Mouse (Mus musculus): ENCODE data around the gene Adm2.
A peak's percentile ranks its signal among the peaks of the same experiment; 100 is the strongest.

The Adm2 gene

DNA sequence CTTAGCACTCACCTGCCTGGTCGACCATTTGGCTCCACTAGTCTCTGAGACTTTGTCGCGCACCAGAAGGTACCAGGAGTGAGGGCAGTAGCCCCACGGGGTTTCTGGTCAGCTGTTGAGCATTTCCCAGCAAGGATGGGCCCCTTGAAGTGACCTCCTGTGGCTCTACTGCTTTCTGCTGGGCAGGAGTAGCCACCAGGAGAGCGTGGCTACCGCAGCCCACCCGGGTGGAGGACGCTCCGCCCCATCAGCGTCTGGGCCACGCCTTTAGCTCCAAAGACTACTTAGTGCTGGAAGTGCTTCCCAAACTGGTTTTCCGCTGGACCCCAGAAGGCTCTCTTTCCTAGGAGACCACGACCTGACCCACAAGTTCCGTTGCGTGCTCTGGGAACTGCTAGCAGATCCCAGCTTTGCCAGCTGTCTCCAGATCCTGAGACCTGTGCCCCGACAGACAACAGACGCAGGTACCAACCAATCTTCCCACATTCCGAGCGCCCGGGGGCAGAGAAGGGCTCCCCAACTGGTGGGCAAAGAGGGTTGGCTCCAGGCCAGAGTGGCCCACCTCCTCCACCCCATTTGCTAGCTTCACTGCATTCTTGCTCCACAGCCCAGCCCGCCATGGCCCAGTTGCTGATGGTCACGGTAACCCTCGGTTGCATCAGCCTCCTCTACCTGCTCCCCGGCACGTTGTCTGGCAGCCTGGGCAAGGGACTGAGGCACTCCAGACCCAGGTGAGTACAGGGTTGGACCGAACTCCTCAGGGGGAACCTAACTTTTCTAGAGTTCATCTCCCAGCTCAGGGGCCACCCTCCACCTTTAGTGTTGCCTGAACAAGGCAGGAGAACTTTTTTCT, at the start of gene Adm2:
TSS of gene Adm2 (plus strand) at position 51 of the 853 bp plus-strand sequence.
- no peak for DNase-seq

DNA sequence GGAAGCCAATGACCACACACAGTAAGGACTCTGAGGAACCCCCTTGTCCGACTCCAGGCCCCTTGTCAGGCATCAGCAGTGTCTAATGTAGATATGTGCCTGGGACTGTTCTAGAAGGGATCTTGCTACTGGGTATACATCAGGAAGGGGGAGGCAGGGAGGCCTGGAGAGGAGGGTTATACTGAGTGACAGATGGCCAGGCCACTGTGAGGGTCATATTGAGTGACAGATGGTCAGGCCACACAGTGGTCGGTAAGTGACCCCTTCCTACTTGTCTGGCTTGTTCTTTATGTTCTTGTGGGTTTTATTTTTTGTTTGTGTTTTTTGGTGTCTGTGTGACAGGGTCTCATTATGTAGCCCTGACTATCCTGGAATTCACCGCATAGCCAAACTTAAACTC, 47.0 kb upstream of the Adm2 start:
- no peak for DNase-seq

DNA sequence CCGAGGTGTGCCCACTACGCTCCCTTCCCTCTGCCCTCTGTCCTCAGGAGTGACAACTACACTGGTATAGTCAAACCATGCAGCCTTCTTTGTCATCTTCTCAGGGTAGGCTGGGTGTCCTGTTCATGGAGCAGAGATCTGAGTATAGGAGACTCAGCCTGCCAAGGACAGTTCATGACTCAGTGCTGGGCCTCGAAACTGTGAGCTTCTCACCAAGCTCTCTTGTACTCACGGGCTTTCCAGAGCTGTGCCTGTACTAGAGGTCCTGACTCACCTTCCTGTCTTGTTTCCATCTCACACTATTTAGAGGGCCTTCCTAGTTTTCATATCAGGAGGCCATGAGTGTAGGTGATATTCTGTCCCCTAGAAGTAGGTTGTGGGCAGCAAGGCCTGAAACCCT, 45.2 kb upstream of the Adm2 start:
- DNase-seq = no peak

DNA sequence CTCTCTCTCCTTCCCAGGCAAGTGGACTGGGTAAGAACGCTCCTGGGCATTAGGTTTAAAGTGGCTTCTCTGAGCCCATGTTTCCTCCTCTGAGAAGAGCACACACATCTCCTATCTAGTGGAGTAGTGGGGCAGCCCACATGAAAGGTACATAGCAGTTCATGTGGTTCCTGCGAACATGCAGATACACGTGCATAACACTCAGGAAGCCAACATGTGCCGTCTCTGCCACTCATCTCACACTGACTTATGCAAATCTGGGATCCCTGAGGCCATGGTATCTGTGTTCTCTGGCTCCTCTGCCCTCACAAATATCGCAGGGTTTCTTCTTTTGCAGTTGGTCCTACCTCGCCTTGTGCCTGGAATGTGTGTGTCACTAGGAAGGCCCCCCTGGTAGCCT, 40.0 kb upstream of the Adm2 start:
- no peak for DNase-seq

DNA sequence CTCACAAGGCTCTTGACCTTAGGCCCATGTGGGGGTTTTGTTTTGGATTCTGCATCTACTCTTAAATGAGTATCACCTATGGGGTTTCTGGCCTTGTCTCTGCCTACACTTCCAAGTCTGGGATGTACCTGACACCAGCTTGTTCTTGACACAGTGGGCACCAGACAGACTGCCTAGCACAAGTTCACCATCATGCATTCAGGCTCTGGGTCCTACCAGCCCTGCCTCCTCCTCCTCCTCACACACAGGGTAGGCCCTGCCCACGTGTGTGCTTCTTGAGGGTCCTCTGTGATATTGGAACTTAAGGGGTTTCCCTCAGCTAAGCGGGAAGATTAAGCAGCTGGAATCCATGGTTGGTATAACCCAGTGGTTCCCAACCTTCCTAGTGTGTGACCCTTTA, 38.4 kb upstream of the Adm2 start:
- DNase-seq = no peak

DNA sequence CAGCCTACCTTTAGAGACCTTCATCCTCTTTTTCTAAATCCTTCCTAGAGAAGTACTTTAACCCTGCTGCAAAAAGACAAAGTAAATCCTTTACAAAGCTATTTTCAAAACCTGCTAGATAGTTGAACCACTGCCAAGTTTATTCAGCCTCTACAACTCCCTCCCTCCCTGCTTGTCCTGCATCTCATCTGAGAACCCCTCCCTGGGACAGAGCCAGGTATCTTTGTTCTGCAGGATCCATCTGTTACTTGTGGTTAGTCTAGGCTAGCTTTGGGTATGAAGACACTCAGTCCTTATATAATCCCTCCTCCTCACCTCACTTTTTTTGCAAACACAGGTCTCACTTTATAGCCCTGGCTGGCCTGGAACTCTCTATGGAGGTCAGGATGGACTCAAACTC, 37.5 kb upstream of the Adm2 start:
- no peak for DNase-seq

DNA sequence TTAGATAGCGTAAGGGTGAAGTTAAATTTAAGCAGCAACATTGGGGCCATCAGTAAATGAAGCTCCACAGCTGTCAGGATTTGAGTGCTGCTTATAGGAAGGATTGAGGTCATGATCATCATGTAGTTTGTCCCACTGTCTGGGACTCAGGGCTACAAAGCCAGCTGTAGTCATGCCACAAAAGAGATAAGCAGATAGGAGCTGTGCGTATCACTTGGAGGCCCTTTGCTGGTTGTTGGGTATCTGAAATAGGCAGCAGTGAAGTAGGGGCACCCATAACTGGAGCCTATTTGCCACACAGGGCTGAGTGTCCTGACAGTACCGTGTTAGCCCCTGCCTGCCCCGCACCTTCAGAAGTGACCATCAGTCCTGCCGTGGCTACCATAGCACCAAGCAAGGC, 37.0 kb upstream of the Adm2 start:
- DNase-seq = no peak

DNA sequence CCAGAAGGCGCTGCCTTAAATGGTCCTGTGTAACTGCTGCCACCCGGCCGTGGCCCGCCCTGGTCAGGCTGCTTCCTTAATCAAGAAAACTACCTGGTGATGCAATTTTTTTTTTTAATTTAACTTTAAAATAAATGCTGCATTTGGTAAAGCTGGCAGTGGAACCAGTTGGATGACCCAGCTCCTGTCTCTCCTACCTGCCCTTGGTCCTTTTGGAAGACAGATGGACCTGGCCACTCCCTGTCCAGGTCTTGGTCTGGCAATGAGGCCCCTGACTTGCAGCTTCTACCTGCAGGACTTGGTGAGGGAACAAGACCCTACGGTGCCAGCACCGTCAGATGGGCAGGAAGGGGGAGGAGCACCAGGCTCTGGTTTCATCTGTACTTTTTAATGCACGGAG, 36.4 kb upstream of the Adm2 start:
- no peak for DNase-seq

DNA sequence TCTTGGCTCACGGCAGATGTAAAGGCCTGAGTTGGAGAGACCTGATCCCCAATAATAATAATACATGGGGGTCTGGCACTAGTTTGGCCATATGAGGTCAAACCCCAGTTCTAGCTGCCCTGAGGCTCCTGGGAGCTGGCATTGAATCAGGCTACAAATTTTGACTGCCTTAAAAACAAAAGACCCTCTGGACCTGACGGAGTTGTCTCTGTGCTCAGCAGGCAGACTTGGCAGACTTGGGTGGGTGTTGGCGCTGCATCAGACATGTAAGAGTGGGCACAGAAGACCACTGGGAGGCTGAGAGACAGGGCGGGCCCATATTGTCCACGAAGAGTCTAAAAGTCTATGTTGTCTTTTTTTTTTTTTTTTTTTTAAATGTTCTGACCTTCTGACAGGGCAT, 35.9 kb upstream of the Adm2 start:
- DNase-seq = no peak

DNA sequence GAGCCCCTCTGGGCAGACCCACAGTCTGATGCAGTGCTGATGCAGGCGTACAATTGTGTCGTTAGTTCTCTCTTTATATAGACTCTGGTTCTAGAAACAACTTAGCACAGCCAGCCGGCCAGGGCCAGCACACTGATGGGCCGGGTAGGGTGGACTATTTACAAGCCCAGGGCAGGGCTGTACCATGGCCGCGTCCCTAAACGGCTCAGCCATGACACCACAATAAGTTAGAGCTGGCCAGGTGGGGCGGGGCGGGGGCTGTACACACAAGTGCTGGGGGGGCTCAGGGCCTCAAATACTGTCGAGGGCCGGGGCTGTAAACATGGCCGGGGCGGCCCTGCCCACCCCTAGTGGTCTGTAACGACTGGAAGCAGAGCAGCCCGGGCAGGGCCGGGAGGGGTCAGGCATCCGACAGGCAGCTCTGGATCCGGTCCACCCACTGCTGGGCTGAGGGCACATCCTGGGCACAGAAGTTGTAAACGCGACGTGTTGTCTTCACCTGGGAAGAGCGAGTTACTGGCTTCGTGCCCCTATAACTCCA, 34.2 kb upstream of the Adm2 start:
- DNase-seq = no peak

DNA sequence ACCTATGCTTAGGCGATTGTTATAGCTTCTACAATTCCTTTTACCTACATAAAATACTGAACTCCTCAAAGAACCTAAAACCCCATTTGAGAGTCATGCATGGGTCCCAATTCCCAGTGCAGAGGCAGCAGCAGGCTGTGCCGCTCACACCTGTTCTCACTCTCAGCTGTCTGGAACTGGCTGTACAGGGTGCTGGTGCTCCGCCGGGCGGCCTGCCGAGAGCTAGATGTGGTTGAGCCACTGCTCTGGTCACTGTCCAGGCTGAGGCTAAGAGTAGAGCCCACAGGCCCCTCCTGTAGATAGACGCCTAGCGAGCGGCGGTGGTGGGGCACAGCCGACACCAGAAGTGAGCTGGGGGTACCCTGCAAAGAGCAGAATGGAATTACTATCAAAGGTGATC, 33.1 kb upstream of the Adm2 start:
- no peak for DNase-seq

DNA sequence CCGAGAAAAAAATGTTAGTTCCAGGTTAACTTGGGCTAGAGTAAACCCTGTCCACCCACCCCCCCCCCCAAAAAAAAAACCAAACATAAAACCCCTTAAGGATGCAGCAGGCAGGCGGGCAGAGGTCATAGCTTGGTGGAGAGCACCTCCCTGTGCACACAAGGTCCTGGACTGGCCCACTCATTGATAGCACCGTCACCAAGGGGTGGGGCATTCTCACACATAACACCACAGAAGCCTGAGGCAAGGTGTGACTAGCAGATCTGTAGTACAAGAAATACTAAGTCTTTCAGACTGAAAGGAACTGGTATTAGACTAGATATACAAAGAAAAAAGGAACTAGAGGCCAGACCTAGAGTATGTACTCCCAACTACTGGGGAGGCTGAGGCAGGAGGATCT, 31.0 kb upstream of the Adm2 start:
- no peak for DNase-seq

DNA sequence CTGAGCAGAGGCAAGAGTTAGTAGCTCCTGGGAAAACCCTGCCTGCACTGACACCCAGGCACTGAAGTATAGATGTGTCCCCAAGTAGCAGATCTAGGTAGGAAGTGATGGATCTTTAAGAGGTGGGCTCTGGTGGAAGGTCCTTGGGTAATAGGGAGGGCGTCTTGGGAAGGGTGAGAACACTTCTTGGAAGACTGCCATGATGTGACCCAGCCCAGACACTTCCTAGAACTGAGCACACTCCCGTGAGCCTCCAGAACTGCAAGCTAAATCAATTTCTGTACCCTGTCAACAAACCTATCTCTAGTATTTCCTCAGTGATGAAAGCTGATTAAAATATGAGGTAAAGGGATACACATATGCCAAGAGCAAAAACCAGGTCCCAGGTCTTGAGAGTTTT, 29.7 kb upstream of the Adm2 start:
- no peak for DNase-seq

DNA sequence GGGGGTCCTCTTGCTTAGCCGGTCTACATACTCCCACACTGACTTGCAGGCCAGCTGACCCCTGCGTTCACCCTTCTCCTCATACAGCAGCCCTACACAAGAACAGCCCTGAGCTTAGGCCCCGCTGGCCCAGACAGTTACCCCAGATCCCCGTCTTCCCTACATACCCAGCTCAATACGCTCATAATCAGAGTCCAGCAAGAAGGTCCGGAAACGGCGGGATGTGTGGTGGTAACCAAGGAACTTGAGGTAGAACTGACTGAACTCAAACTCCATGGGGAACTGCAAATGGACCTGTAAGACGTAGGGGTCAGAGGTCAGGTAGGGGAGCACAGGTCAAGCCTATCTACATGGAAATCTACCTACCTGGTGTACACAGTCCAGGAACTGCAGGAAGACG, 28.7 kb upstream of the Adm2 start:
- no peak for DNase-seq

DNA sequence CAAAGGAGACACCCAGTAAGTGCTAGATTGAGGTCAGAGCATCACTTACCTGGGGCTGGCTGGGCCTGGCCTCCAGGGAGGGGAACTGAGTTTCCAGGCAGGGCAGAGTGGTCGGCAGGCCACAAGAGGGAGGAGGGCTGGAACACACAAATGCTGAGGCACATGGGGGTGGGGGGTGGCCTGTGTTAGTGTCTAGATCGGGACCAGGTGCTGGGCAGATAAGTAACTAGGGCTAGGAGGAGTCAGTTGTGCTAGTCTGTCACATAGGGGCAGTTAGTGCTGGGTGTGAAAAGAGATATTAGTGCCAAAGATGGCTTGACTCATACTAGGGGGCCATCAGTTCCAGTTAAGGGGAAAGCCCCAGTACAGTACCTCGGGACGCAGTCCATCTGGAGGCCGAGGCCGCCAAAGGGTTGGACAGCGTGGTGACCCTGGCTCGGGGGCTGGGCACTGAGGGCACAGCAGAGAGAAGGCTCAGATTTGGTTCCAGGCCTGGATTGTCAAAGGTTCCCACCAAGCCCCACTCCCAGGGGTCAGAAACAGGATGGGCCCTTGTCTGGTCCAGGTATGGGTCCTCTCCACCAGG, 26.8 kb upstream of the Adm2 start:
- no peak for DNase-seq

DNA sequence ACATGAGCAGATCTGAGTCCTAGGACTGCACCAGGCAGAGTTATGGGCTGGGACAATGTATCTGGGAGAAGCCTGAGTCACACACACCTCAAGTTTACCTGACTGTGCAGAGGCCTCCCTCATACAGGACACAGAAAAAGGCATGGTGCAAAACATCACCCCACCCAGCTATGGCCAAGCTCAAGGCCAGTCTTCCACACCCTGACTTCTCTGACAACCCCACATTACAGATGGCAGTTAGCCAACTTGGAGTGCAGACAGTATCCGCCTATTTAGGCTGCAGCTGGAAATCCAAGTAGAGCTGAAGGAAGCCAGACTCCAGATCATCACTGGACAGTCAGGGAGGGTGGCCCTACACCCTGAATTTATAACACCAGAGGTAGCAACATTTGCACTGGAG, 26.1 kb upstream of the Adm2 start:
- DNase-seq = no peak

DNA sequence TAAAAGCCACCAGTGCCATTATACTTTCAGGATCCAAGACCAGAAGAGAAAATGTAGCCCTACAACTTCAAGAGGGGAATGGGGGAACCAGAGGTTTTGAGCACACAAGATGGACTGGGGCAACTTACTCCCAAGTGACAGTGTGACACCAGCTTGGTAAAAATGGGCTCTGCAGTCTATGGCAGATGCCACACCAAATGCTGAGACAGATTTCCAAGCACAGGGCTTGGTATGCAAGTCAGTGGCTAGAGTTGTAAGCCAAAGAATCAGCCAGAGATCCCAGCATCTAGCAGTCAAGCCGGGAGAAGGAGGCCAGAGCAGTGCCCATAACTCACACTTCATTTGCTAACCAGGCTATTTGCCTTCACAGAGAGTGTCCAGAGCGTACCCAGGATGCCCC, 24.8 kb upstream of the Adm2 start:
- DNase-seq = no peak

DNA sequence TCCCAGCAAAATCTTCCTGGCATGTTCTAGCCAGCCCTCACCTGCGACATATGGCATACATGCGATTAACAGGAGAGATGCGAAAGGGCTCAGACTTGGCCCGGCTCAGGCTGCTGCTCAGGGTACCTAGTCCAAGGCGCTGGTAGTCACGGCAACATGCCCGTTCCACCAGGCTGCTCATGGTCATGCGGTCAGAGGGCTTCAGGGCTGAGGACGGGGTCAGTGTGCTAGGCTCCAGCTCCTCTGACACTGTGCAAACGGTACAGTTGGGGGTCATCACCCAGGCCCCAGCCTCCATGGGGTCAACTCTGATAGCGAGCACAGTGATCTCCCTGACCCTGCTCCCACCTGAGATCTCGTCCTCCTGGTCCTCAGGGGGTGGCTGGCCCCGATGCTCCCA, 22.3 kb upstream of the Adm2 start:
- DNase-seq = no peak

DNA sequence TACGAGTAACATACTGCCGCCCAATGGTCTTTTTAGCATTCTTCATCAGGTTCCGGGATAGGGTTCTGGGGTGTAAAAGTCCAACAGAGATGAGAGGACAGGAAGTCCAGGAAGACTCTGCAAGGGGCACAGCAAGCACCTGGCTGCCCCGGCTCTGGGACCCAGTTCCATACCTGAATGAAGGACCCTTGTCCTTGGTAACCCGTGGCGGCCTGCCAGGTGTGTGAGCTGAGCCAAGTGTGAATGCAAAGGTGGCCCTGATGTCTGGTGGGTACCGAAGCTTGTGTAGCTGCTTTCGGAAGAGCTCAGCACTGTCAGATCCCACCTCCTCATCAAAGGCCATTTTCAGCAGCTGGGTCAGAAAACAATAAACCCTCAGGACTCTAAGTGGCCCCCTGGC, 21.9 kb upstream of the Adm2 start:
- no peak for DNase-seq

DNA sequence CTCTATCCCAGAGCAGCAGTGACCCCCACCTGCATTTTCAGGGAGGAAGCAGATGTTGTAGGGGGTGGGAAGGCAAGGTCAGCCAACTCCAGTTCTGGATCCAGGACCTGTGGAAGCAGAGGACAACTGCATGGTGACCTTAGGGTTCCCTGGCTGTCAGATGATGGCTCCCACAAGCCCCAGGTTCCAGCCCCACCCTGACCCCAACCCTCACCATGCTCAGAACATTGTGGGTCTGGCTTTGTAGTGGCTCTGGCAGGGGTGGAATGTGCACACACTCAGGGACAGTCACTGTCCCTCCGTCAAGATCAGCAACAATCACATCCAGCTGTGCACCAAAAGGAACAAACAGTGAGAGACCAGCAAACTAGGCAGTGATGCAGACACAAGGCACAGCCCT, 16.6 kb upstream of the Adm2 start:
- DNase-seq = no peak

DNA sequence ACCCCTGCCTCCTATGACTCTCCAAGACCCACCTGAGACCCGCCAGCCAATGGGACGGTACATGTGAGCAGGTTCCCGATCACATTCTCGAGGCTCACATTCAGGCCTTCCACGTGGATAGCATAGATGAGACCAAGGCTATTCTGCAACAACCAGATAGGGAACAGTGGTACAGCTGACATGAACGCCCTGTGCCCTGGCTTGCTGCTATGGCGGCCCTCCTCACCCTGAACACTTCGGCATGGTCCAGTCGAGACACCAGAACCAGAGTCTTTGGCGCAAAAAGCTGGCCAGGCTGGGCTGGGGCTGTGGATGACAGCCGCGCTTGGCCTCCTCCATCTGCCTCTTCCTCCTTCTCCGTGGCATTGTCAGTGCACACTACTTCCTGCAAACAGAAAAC, 15.1 kb upstream of the Adm2 start:
- no peak for DNase-seq

DNA sequence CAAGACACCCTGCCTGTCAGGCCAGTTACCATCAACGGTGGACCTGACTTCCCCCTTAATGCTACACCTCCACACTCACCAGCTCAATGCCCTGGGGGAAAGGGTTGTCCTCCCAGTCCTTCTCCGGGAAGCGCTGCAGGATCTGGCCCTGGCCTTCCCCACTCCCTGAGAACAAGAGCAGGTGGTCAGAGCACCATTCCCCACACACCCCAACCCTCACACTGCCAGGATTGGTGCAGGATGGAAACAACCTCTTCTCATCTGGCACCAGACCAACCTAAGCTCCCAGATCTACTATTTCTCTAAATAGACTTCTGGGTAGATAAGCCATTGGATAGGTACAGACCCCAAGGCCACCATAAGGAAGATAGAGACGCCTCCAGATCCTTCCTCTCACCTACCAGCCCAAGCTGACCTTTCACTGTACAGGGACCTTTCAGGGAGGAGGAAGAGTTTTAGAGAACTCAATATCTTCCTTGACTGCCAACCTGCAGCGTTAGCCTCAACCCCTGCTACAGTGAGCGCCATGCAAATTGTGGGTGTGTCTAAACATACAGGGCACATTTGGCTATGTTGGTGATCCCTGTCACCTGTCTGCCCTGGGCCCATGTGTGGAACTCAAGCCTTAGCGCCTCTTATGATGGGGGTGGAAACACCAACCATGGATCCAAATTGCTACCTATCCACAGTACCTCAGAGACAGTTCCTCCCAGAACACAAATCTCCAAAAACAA, 13.9 kb upstream of the Adm2 start:
- no peak for DNase-seq

DNA sequence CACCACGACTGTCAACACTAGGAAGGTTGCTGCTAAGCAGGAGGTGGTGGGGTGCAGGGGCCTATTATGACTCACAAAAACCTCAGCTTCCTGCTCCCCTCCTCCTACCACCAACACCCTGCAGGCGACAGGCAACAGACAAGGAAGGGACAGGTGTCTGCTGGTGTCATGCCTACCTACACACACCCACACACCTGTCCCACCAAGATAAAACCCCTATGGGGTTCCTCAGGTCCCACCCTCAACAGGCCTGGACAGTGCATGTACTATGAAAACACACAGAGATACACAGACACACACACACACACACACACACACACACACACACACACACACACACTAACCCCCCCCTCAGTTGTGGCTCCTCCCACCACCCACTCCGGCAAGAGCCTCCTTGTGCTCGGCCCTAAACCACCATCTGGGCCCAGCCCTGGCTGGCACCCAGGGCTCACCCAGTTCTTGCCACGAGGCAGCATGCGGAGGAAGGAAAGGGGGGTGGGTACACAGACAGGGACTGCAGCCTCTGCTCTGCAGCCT, 12.5 kb upstream of the Adm2 start:
- peak; percentile 73 to 87 for DNase-seq

DNA sequence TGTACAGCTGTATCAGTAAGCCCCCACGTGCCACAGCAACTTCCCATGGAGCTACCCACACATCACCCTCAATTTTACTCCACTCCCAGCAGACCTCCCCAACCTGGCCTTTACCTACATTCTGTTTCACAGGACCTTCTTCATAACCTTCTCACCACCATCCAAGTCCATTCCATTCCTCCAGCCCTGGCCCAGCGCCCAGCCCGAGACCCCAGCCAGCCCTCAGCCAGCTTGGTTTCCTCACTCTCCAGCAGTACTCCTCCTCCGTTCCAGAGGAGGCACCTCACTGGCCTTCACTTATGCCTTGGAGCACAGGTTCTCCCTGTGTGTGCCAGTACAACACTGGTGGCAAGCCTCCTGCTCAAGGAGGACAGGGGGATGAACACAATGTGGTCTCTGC, 9.2 kb upstream of the Adm2 start:
- DNase-seq = no peak
